Mouse (Mus musculus) heart, postnatal 0 days (tissue): Measurements from ENCODE around the gene Il22ra1. TPM values are rescaled to one million over a fixed set of nuclear protein-coding genes. Genes with fewer than 3 reads are reported as not detected.
"Not testable (repeated sequence)": the region's sequence is repeated elsewhere in the genome, so short reads cannot be mapped to it uniquely, and the experiment has no call there.

Experiments used
- ATAC-seq: fragments of 200-750 bp; cut with Nextera tagmentation; 2 replicates; pipeline ENCODE4 v1.8.0; 2017; ENCODE audit warnings: low read depth, moderate number of reproducible peaks, moderate library complexity; ENCODE audit not compliant: insufficient read depth
- DNase-seq: peaks from one replicate; pipeline ENCODE4 v3.0.0-alpha.2; 2016; ENCODE audit warnings: low spot score
- H3K27ac ChIP-seq: fragments of 300-500 bp; sonication (generic); 2 replicates; pipeline ENCODE4 v1.5.1; 2014; ENCODE audit warnings: low read depth, mild to moderate bottlenecking
- H3K27me3 ChIP-seq: fragments of 300-500 bp; sonication (generic); 2 replicates; pipeline ENCODE4 v1.6.1; 2014; ENCODE audit warnings: low read length, mixed read lengths; ENCODE audit not compliant: control insufficient read depth, insufficient read depth
- H3K36me3 ChIP-seq: fragments of 300-500 bp; sonication (generic); replicated peaks from 2 replicates; pipeline ENCODE4 v1.6.1; 2014; ENCODE audit warnings: low read length, mixed read lengths; ENCODE audit not compliant: control insufficient read depth, insufficient read depth
- H3K4me1 ChIP-seq: fragments of 300-500 bp; sonication (generic); 2 replicates; pipeline ENCODE4 v1.6.1; 2014; ENCODE audit warnings: antibody characterized with exemption; ENCODE audit not compliant: control insufficient read depth, insufficient read depth
- H3K4me2 ChIP-seq: fragments of 300-500 bp; sonication (generic); 2 replicates; pipeline ENCODE4 v1.6.1; 2014; ENCODE audit warnings: low read depth, mild to moderate bottlenecking, low read length, moderate library complexity
- H3K4me3 ChIP-seq: fragments of 300-500 bp; sonication (generic); 2 replicates; pipeline ENCODE4 v1.5.1; 2014; ENCODE audit warnings: low read depth, low read length
- H3K9ac ChIP-seq: fragments of 300-500 bp; sonication (generic); replicated peaks from 2 replicates; pipeline ENCODE4 v1.6.1; 2014; ENCODE audit warnings: low read depth, low read length, mixed read lengths
- H3K9me3 ChIP-seq: fragments of 300-500 bp; sonication (generic); replicated peaks from 2 replicates; pipeline ENCODE4 v1.6.1; 2016; ENCODE audit warnings: low read length; ENCODE audit not compliant: control insufficient read depth
- CTCF ChIP-seq: IDR thresholded peaks from 2 replicates; pipeline ENCODE4 v1.5.1; 2016; ENCODE audit warnings: antibody characterized with exemption, control low read depth, low read depth
- EP300 ChIP-seq: IDR thresholded peaks from 2 replicates; pipeline ENCODE4 v1.6.1; 2016; ENCODE audit warnings: antibody characterized with exemption, low read depth
- WGBS: fragments of 180-500 bp; shearing (Covaris S2); extraction: QIAGEN DNeasy Blood & Tissue Kit; methylation state at CpG from one replicate; pipeline ENCODE4 v1.1.7; 2014; 5-methylcytosine and 5-hydroxymethylcytosine counted together
- polyA plus RNA-seq: library from polyadenylated mRNA; unstranded; fragments of >200 nt; fragmentation: Nextera tagmentation; extraction: Ambion mirVana; gene quantifications from 2 replicates; pipeline ENCODE4 v1.2.1, GENCODE M21; 2015
- total RNA-seq: library from RNA; depleted of rRNA; stranded (reverse); fragments of >200 nt; gene quantifications from 2 replicates; pipeline ENCODE4 v1.2.3, GENCODE M21; 2014; ENCODE audit warnings: low replicate concordance

Gene Il22ra1
- total and polyA plus RNA-seq, 2 experiments from 2014 or later, result not detected

- no peak for DNase-seq
- Histone ChIP-seq H3K27me3 (no peaks in the 10 kb centered on the region), H3K4me2 (no peak overlapping the region)
Measured at GRCm38 (mm10) chr4:135714776-135715175, 13.2 kb upstream of the Il22ra1 start.

GRCm38 (mm10) chr4:135716438-135716837 lies 11.5 kb upstream of the Il22ra1 start:
- not testable (repeated sequence) for H3K36me3 ChIP-seq, H3K27me3 ChIP-seq, H3K4me3 ChIP-seq, H3K4me1 ChIP-seq, H3K9me3 ChIP-seq, H3K4me2 ChIP-seq, H3K9ac ChIP-seq, ATAC-seq, H3K27ac ChIP-seq, DNase-seq
- 93% methylated on average over 11 of the region's 11 CpGs for WGBS

More at GRCm38 (mm10) chr4:135714776-135715175, 13.2 kb upstream of the Il22ra1 start:
- Histone ChIP-seq H3K9ac (no peak overlapping the region), H3K9me3 (0 out of 2 replicates have a peak, but pooled peaks cover 3% of the 10 kb centered on the region), H3K27ac (no peak overlapping the region), H3K36me3 (no peaks in the 10 kb centered on the region), H3K4me3 (no peak overlapping the region), H3K4me1 (no peaks in the 10 kb centered on the region)
- TF ChIP-seq EP300 (no peak), CTCF (no peak)
- 54% methylated on average over 8 of the region's 8 CpGs for WGBS
- no peak; the same call in 1 of the 2 replicates for ATAC-seq

- 62% methylated on average over 17 of the region's 17 CpGs for WGBS
- no peak overlapping the region for H3K9ac ChIP-seq
- no peaks in the 10 kb centered on the region for H3K27me3 ChIP-seq
- no peaks in the 10 kb centered on the region for H3K36me3 ChIP-seq
- ATAC-seq (no peak), DNase-seq (no peak)
- H3K9me3 ChIP-seq, result 0 out of 2 replicates have a peak, but pooled peaks cover 3% of the 10 kb centered on the region
- no peak overlapping the region for H3K4me2 ChIP-seq
- H3K4me1 ChIP-seq, result 0 out of 2 replicates have a peak, but pooled peaks cover 2% of the 10 kb centered on the region
- TF ChIP-seq CTCF (0 out of 2 replicates have a peak, but pooled peaks have one; percentile 15), EP300 (no peak)
- H3K27ac ChIP-seq, result no peak overlapping the region
- no peak overlapping the region for H3K4me3 ChIP-seq
Measured at GRCm38 (mm10) chr4:135722540-135723290, 5.3 kb upstream of the Il22ra1 start.

- Histone ChIP-seq H3K27me3 (no peaks in the 10 kb centered on the region), H3K27ac (no peak overlapping the region), H3K9ac (no peak overlapping the region), H3K4me2 (no peak overlapping the region), H3K4me1 (0 out of 2 replicates have a peak, but pooled peaks cover 2% of the 10 kb centered on the region), H3K9me3 (0 out of 2 replicates have a peak, but pooled peaks cover 3% of the 10 kb centered on the region), H3K36me3 (no peaks in the 10 kb centered on the region), H3K4me3 (no peak overlapping the region)
- TF ChIP-seq CTCF, result no peak
- no peak for TF ChIP-seq EP300
- DNase-seq (no peak), ATAC-seq (no peak)
- 44% methylated on average over 11 of the region's 11 CpGs for WGBS
Measured at GRCm38 (mm10) chr4:135726416-135726815, 1.6 kb upstream of the Il22ra1 start.

GRCm38 (mm10) chr4:135730204-135730603 lies 2.2 kb downstream of the Il22ra1 start:
- Histone ChIP-seq H3K4me1 (0 out of 2 replicates have a peak, but pooled peaks cover 2% of the 10 kb centered on the region), H3K36me3 (no peaks in the 10 kb centered on the region), H3K9me3 (no peaks in the 10 kb centered on the region; the same call in 1 of the 2 replicates), H3K4me3 (no peak overlapping the region), H3K27me3 (no peaks in the 10 kb centered on the region), H3K4me2 (no peak overlapping the region), H3K27ac (no peak overlapping the region), H3K9ac (no peak overlapping the region)
- 88% methylated on average over 9 of the region's 9 CpGs for WGBS
- DNase-seq (no peak), ATAC-seq (no peak)
- TF ChIP-seq EP300 (no peak), CTCF (no peak)

GRCm38 (mm10) chr4:135730951-135731350 lies 3.0 kb downstream of the Il22ra1 start:
- H3K4me1 ChIP-seq, result 0 out of 2 replicates have a peak, but pooled peaks cover 2% of the 10 kb centered on the region
- H3K9me3 ChIP-seq, result no peaks in the 10 kb centered on the region; the same call in 1 of the 2 replicates
- ATAC-seq (no peak), DNase-seq (no peak)
- no peaks in the 10 kb centered on the region for H3K27me3 ChIP-seq
- no peak overlapping the region for H3K9ac ChIP-seq
- H3K4me3 ChIP-seq, result no peak overlapping the region
- WGBS, result 36% methylated on average over 8 of the region's 8 CpGs
- H3K27ac ChIP-seq, result no peak overlapping the region
- no peaks in the 10 kb centered on the region for H3K36me3 ChIP-seq
- no peak overlapping the region for H3K4me2 ChIP-seq
- no peak for TF ChIP-seq CTCF
- TF ChIP-seq EP300, result no peak
